Mouse (Mus musculus): ENCODE measurements around the gene Ccdc34. TPM values are rescaled to one million over a fixed set of nuclear protein-coding genes. Genes with fewer than 3 reads are reported as not detected.
A peak's percentile ranks its signal among the peaks of the same experiment; 100 is the strongest.

Gene Ccdc34
- polyA plus RNA-seq, 1 experiment from 2014 or later: 28.7 TPM

DNA sequence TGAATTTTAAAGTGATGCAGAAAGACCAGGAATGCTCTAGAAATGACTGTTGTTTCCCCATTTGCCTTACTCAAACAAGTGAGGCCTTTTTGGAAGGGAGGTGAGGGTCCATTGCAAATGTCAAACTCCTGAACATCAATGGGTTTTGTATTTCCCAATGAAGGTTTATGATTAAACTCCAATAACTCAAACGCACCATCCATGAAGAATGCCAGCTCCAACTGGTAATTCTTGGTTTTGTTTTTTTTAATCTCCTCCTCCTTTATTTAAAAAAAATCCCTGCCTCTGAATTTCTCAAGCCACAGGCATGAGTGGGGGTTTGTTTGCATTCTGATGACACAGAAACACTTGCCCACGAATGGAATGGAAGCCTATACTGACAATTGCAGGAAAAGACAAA lies 178.9 kb downstream of the Ccdc34 start:
- WGBS: 81% methylated on average over 2 of the region's 2 CpGs

DNA sequence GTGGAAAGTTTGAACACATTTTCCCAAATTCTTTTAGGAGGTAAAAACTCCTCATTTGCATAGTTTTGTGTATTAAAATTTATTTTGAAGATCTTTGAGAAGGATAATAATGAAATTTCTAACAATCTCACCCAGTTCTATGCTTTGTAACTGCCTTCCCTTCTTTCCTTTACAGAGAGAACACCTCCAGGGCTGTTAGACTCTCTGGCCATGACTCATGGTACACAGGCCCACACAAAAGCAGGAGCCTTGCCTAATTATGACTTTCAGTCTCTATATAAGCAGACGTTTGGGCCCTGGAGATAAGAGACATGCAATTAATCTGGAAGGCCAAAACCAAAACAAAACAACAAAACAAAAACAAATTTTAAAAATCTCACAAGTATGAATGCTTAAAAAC lies 182.0 kb downstream of the Ccdc34 start:
- ATAC-seq (ENCODE audit: insufficient number of reproducible peaks, low FRiP score): no peak
- WGBS: 35% methylated on average over 1 of the region's 1 CpGs
- H3K9me3 ChIP-seq (replicated peaks): no peaks in the 10 kb centered on the region
- no peak overlapping the region for H3K9ac ChIP-seq
- H3K27ac ChIP-seq (ENCODE audit: poor library complexity, severe bottlenecking): no peak overlapping the region
- no peaks in the 10 kb centered on the region for H3K36me3 ChIP-seq
- H3K4me2 ChIP-seq: no peak overlapping the region
- H3K27me3 ChIP-seq (replicated peaks): no peaks in the 10 kb centered on the region
- no peak overlapping the region for H3K4me3 ChIP-seq
- peaks cover 13% of the 10 kb centered on the region for H3K4me1 ChIP-seq (replicated peaks)

More for the DNA sequence above, 178.9 kb downstream of the Ccdc34 start:
- Histone ChIP-seq H3K27me3 (replicated peaks) (no peaks in the 10 kb centered on the region), H3K4me1 (replicated peaks) (peaks cover 16% of the 10 kb centered on the region), H3K4me3 (no peak overlapping the region), H3K9me3 (replicated peaks) (no peaks in the 10 kb centered on the region), H3K27ac (ENCODE audit: poor library complexity, severe bottlenecking) (no peak overlapping the region), H3K9ac (no peak overlapping the region), H3K4me2 (no peak overlapping the region), H3K36me3 (no peaks in the 10 kb centered on the region)
- ATAC-seq (ENCODE audit: insufficient number of reproducible peaks, low FRiP score): no peak

DNA sequence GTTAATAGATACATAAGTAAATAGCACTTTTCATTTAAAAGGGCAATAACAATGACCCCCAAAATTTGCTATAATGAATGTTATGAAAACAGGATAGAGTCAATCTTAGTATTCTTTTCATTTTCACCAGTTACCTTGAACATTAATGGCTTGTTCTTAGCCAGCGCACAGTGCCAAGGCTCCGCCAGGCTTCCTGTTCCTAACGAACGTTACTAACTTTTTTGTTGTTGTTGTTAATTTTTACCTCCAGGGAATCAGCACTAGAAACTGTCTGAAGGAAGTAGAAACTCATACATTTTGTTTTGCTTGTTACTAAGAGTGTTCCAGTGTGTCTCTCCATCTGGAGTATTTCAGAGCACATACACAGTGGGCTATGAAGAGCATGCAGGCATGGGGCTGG lies 184.2 kb downstream of the Ccdc34 start:
- Histone ChIP-seq H3K27ac (ENCODE audit: poor library complexity, severe bottlenecking) (no peak overlapping the region), H3K4me1 (replicated peaks) (peaks cover 15% of the 10 kb centered on the region), H3K27me3 (replicated peaks) (no peaks in the 10 kb centered on the region), H3K4me2 (no peak overlapping the region), H3K9ac (no peak overlapping the region), H3K36me3 (no peaks in the 10 kb centered on the region), H3K4me3 (no peak overlapping the region), H3K9me3 (replicated peaks) (no peaks in the 10 kb centered on the region)
- no peak for ATAC-seq (ENCODE audit: insufficient number of reproducible peaks, low FRiP score)
- 83% methylated on average over 4 of the region's 4 CpGs for WGBS

DNA sequence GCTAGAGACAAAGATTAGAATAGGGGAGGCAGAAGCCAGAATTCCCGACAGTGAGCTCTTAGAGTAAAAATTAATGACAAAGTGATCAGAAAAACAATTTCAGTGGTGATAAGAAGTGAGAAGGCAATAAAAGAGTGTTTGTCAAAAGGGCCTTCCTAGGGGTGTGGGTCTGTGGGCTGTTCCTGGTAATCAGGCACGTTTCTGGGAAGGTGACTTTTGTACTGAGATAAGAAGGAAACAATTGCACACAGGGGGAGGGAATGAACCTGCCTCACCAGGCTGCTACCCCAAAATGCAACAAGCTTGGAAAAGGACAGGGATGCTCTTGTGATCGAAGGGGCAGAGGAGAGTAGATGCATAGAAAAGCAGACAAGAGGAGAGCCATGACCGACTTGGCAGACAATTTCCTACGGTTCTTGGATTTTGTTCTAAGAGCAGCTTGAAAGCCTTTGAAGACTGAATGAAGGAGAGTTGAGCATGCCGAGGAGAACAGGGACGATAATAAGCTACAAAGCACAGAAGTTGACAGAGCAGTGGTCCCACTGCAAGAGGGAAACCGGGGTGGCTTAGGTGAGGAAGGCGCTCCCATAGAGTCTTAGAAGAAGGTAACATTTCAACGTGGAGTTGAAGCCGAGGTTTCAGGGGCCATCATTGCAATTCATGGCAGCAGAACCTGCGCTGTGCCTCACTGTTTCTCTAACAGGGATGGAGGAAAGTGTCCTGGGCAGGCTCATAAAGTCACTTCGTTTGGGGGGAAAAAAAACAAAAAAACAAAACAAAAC lies 185.3 kb downstream of the Ccdc34 start:
- 64% methylated on average over 13 of the region's 13 CpGs for WGBS
- ATAC-seq (ENCODE audit: insufficient number of reproducible peaks, low FRiP score): peak; percentile 81

DNA sequence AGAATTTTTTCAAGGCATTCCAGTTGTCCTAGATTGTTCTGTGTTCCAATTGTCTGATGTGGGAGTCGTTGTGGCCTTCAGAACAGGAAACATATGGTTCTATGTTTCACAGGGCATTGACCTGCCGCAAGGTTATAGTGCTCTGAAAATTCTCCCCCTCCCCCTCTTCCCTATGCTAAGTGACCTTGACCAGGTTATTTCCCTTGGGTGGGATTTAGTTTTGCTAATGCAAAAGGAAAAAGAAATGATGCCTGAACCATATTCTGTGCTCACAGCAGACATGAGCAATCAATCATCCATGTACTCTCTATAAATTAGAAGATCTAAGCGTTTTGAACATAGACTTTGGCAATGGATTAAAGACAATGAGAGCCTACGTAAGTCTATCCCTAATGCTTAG lies 186.6 kb downstream of the Ccdc34 start:
- H3K4me1 ChIP-seq (replicated peaks): peaks cover 19% of the 10 kb centered on the region
- no peaks in the 10 kb centered on the region for H3K9me3 ChIP-seq (replicated peaks)
- H3K27me3 ChIP-seq (replicated peaks): no peaks in the 10 kb centered on the region
- no peaks in the 10 kb centered on the region for H3K36me3 ChIP-seq
- H3K9ac ChIP-seq: no peak overlapping the region
- no peak overlapping the region for H3K4me2 ChIP-seq
- WGBS: 74% methylated on average over 4 of the region's 4 CpGs
- H3K27ac ChIP-seq (ENCODE audit: poor library complexity, severe bottlenecking): no peak overlapping the region
- no peak overlapping the region for H3K4me3 ChIP-seq
- no peak for ATAC-seq (ENCODE audit: insufficient number of reproducible peaks, low FRiP score)

More for the DNA sequence above, 185.3 kb downstream of the Ccdc34 start:
- no peak overlapping the region for H3K9ac ChIP-seq
- H3K4me1 ChIP-seq (replicated peaks): peaks cover 15% of the 10 kb centered on the region
- H3K27me3 ChIP-seq (replicated peaks): no peaks in the 10 kb centered on the region
- no peaks in the 10 kb centered on the region for H3K9me3 ChIP-seq (replicated peaks)
- H3K36me3 ChIP-seq: no peaks in the 10 kb centered on the region
- no peak overlapping the region for H3K4me2 ChIP-seq
- no peak overlapping the region for H3K4me3 ChIP-seq
- no peak overlapping the region for H3K27ac ChIP-seq (ENCODE audit: poor library complexity, severe bottlenecking)

DNA sequence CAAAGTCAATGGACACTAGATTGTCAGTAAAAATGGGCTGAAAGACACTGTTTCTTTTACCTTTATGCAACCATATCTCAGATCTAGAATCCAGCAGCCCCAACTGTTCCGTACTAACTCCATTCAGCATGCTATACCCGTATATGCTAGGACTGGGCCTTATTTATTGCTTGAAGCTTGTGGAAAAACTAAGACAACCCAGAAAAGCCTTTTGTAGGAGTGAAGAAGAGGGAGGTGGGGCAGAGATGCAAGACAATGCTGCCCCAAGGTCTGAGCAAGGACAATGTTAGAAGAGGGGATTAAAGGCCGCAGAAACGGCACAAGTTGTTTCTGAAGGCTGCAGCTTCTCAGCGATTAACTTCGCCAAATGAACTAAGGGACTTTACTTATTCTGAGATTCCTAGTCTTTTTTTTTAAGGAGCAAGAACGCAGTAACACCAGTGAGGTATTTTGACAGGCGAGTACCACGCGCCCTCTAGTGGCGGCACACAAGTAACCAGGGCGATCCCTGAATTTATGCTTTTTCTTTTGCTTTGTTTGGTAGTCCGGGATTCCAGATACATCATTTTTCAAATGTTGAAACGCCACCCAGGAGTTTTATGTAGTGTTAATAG lies 187.2 kb downstream of the Ccdc34 start:
- 12% methylated on average over 14 of the region's 14 CpGs for WGBS
- Histone ChIP-seq H3K9ac (no peak overlapping the region), H3K4me2 (peak overlapping the region; percentile 55), H3K4me3 (no peak overlapping the region), H3K36me3 (no peaks in the 10 kb centered on the region), H3K27me3 (replicated peaks) (no peaks in the 10 kb centered on the region), H3K4me1 (replicated peaks) (peaks cover 19% of the 10 kb centered on the region), H3K27ac (ENCODE audit: poor library complexity, severe bottlenecking) (no peak overlapping the region), H3K9me3 (replicated peaks) (no peaks in the 10 kb centered on the region)
- no peak for ATAC-seq (ENCODE audit: insufficient number of reproducible peaks, low FRiP score)

DNA sequence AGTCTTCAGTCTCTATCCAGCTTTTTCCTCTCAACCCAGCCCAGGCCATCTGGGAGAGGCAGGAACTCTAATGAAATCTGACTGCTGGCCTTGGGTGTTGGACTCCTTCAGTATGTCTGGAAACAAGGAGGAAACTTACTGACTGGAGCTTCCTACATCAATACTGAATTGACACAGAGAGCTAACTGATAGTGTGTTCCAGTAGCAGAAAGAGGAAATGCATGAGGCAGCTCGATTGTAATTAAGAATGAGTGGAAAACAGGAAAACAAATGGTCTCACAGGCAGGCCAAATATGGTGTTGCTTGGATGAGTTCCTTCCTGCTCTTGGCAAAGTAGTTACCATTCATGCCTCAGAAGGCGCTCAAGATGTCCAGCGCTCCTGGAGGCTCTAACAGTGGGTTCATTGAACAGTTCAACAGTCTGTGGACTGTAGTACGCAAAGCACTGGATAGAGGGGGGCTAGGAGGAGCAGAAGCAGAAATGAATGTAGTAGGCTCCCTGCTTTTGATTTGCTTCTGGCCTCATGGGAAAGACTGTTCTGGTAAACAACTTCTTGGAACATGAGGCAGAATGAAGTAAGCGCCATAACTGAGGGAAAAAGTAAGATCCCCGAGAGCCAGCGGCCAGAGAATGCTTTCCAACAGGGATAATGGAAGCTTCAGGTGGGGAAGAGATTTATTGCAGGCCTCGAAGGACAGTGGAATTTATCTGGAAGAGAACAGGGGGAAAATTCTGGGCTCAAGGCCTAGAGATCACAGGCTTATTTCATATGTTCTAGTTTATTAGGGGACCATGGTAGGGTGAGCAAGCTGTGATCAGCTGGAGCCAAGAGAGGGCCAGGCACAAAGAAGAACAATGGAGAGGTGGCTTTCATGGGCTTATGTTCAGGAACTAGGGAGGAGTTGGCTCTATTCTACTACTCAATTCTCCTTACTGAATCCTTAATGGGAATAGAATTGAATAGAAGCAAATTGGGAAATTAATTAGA lies 193.2 kb downstream of the Ccdc34 start:
- H3K4me3 ChIP-seq: no peak overlapping the region
- no peak overlapping the region for H3K4me2 ChIP-seq
- no peak overlapping the region for H3K9ac ChIP-seq
- no peak for ATAC-seq (ENCODE audit: insufficient number of reproducible peaks, low FRiP score)
- no peaks in the 10 kb centered on the region for H3K9me3 ChIP-seq (replicated peaks)
- H3K27ac ChIP-seq (ENCODE audit: poor library complexity, severe bottlenecking): no peak overlapping the region
- no peaks in the 10 kb centered on the region for H3K27me3 ChIP-seq (replicated peaks)
- 77% methylated on average over 8 of the region's 8 CpGs for WGBS
- peaks cover 4% of the 10 kb centered on the region; the same call in 1 of the 2 replicates for H3K4me1 ChIP-seq (replicated peaks)
- no peaks in the 10 kb centered on the region for H3K36me3 ChIP-seq

DNA sequence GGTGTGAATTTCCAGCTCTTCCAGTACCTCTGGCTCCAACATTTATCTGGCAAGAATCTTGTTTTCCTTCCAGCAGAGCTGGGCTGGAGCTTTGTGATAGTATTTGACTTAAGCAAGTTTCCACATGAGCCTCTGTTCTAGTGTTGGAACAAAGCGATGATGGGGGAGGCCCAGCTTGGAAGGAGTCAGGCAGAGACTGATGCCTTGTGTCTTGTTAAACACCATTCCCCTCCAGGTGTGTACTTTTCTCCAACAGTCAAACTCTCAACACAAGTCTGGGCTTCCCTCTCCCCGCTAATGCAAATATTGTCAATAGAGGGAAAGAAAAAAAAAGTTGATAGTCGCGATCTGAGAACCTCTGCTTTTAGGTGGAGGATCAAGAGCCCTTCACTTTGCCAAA lies 196.7 kb downstream of the Ccdc34 start:
- 81% methylated on average over 4 of the region's 4 CpGs for WGBS
- no peak for ATAC-seq (ENCODE audit: insufficient number of reproducible peaks, low FRiP score)
- no peak overlapping the region for H3K4me2 ChIP-seq
- H3K27me3 ChIP-seq (replicated peaks): no peaks in the 10 kb centered on the region
- H3K9me3 ChIP-seq (replicated peaks): no peaks in the 10 kb centered on the region
- no peaks in the 10 kb centered on the region for H3K4me1 ChIP-seq (replicated peaks)
- H3K4me3 ChIP-seq: no peak overlapping the region
- H3K9ac ChIP-seq: no peak overlapping the region
- H3K27ac ChIP-seq (ENCODE audit: poor library complexity, severe bottlenecking): no peak overlapping the region
- no peaks in the 10 kb centered on the region for H3K36me3 ChIP-seq

DNA sequence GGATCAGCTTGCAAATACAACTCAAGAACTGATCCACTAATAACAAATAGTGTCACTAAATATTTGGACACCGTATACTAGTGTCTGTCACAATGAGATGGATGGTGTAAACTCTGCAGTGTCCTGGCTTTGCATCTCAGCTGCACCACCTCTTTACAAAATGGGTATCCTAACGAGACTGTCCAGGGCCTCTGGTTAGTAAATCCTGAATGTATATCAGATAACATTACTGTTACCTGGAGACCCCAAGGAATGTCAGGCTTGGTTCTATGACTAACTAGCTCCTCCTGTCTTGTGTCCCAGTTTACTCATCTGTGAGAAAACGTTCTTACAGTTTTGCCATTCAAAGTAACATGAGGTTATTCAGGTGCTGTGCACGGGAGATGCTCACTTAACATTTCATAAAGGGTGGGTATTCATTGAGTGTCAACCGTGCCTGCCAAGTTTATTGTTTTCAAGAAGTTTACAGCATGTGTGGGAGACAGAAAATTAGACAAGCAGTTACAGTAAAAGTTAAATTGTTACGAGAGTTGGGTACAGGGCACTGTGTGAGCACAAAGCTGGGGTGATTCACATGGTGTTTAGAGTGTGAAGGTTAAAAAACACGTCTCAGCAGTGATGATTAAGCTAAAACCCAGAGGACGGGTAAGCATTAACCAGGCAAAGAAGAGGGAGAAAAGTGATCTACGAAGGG lies 197.5 kb downstream of the Ccdc34 start:
- H3K36me3 ChIP-seq: no peaks in the 10 kb centered on the region
- no peak overlapping the region for H3K27ac ChIP-seq (ENCODE audit: poor library complexity, severe bottlenecking)
- H3K4me1 ChIP-seq (replicated peaks): no peaks in the 10 kb centered on the region
- H3K9ac ChIP-seq: no peak overlapping the region
- H3K4me3 ChIP-seq: no peak overlapping the region
- 71% methylated on average over 9 of the region's 9 CpGs for WGBS
- ATAC-seq (ENCODE audit: insufficient number of reproducible peaks, low FRiP score): no peak
- no peak overlapping the region for H3K4me2 ChIP-seq
- no peaks in the 10 kb centered on the region for H3K27me3 ChIP-seq (replicated peaks)
- no peaks in the 10 kb centered on the region for H3K9me3 ChIP-seq (replicated peaks)

DNA sequence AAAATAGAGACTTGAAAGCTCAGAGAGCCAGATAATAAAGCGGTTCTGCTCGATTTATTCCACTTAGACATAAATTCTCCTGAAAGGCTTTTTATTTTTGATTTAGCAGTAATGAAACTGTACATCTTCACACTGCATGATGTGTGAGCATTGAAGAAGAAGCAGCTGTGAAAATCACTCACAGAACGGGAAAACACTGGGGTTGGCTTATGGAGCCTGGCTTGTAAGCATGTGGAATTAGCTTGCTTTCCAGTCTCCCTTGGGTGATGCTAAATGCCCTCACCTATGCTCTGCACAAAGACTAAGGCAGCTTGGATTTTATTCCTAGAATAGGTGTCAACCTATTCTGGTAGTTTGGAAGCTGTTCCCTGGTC lies 198.1 kb downstream of the Ccdc34 start:
- Histone ChIP-seq H3K27ac (ENCODE audit: poor library complexity, severe bottlenecking) (no peak overlapping the region), H3K36me3 (no peaks in the 10 kb centered on the region), H3K4me3 (no peak overlapping the region), H3K4me1 (replicated peaks) (no peaks in the 10 kb centered on the region), H3K27me3 (replicated peaks) (no peaks in the 10 kb centered on the region), H3K9me3 (replicated peaks) (no peaks in the 10 kb centered on the region), H3K9ac (no peak overlapping the region), H3K4me2 (no peak overlapping the region)
- no peak for ATAC-seq (ENCODE audit: insufficient number of reproducible peaks, low FRiP score)
- 71% methylated on average over 3 of the region's 3 CpGs for WGBS

Data from heart, embryonic 12.5 days (tissue).